Mouse (Mus musculus) cerebellum, postnatal 36 days (tissue): ENCODE results near the gene B3gnt7.

ENCODE experiments used
- DNase-seq, 2 experiments: peaks; one replicate each; pipeline ENCODE4 v3.0.0; 2021 to 2022; ENCODE audit warnings: mixed read lengths in 2 of 2

B3gnt7 gene

GRCm38 (mm10) chr1:86302532-86302931 is at the start of gene B3gnt7:
Gene B3gnt7, plus strand, starts transcription at chr1:86302832.
- DNase-seq: no peak

- no peak for DNase-seq
Measured at GRCm38 (mm10) chr1:86253410-86253809, 49.2 kb upstream of the B3gnt7 start.

- DNase-seq: peak; percentile 34 to 43
Measured at GRCm38 (mm10) chr1:86256311-86256710, 46.3 kb upstream of the B3gnt7 start.

GRCm38 (mm10) chr1:86257228-86257627 is 45.4 kb upstream of the B3gnt7 start:
- no peak for DNase-seq

- no peak for DNase-seq
Measured at GRCm38 (mm10) chr1:86258171-86258824, 44.3 kb upstream of the B3gnt7 start.

GRCm38 (mm10) chr1:86263564-86264339 is 38.9 kb upstream of the B3gnt7 start:
- no peak for DNase-seq

- DNase-seq: no peak
Measured at GRCm38 (mm10) chr1:86265060-86265459, 37.6 kb upstream of the B3gnt7 start.

- DNase-seq: no peak
Measured at GRCm38 (mm10) chr1:86268492-86269189, 34.0 kb upstream of the B3gnt7 start.

- DNase-seq: no peak
Measured at GRCm38 (mm10) chr1:86269190-86269508, 33.5 kb upstream of the B3gnt7 start.

- DNase-seq: no peak
Measured at GRCm38 (mm10) chr1:86271707-86272106, 30.9 kb upstream of the B3gnt7 start.

GRCm38 (mm10) chr1:86277055-86277454 is 25.6 kb upstream of the B3gnt7 start:
- DNase-seq: no peak

- no peak for DNase-seq
Measured at GRCm38 (mm10) chr1:86281781-86282536, 20.7 kb upstream of the B3gnt7 start.

GRCm38 (mm10) chr1:86284101-86284500 is 18.5 kb upstream of the B3gnt7 start:
- no peak for DNase-seq

GRCm38 (mm10) chr1:86285295-86285694 is 17.3 kb upstream of the B3gnt7 start:
- DNase-seq: no peak

- no peak for DNase-seq
Measured at GRCm38 (mm10) chr1:86287473-86287872, 15.2 kb upstream of the B3gnt7 start.

- DNase-seq: no peak
Measured at GRCm38 (mm10) chr1:86290452-86290851, 12.2 kb upstream of the B3gnt7 start.

GRCm38 (mm10) chr1:86293091-86293490 is 9.5 kb upstream of the B3gnt7 start:
- DNase-seq: no peak

GRCm38 (mm10) chr1:86293868-86294267 is 8.8 kb upstream of the B3gnt7 start:
- no peak for DNase-seq

GRCm38 (mm10) chr1:86294472-86294871 is 8.2 kb upstream of the B3gnt7 start:
- no peak for DNase-seq

GRCm38 (mm10) chr1:86300093-86300492 is 2.5 kb upstream of the B3gnt7 start:
- DNase-seq: no peak

- DNase-seq: no peak
Measured at GRCm38 (mm10) chr1:86300731-86301130, 1.9 kb upstream of the B3gnt7 start.

GRCm38 (mm10) chr1:86301221-86302091 is 1.2 kb upstream of the B3gnt7 start:
- DNase-seq: no peak
